Mouse (Mus musculus): Measurements from ENCODE around the gene Unc80. TPM values are rescaled to one million over a fixed set of nuclear protein-coding genes. Genes with fewer than 3 reads are reported as not detected.

The Unc80 gene
- polyA plus RNA-seq, 1 experiment from 2014 or later: 0.18 TPM

- ATAC-seq (replicated peaks; ENCODE audit: low FRiP score): no peak
- H3K9ac ChIP-seq (ENCODE audit: low read depth, low read length): no peak overlapping the region
- no peak overlapping the region for H3K27ac ChIP-seq (ENCODE audit: low read depth, low read length)
- no peaks in the 10 kb centered on the region for H3K4me1 ChIP-seq (replicated peaks; ENCODE audit: control insufficient read depth, insufficient read depth, low read length)
- H3K9me3 ChIP-seq (ENCODE audit: control insufficient read depth, low read length): no peaks in the 10 kb centered on the region
- no peak for DNase-seq (ENCODE audit: low spot score)
- no peaks in the 10 kb centered on the region for H3K36me3 ChIP-seq (ENCODE audit: control insufficient read depth, insufficient read depth, low read length)
- no peaks in the 10 kb centered on the region for H3K27me3 ChIP-seq (replicated peaks; ENCODE audit: control insufficient read depth, insufficient read depth, low read length)
- WGBS: 64% methylated on average over 4 of the region's 4 CpGs
- H3K4me2 ChIP-seq: no peak overlapping the region
- H3K4me3 ChIP-seq (ENCODE audit: low read depth, low read length): no peak overlapping the region
Measured at GRCm38 (mm10) chr1:66655119-66655746, 187.1 kb downstream of the Unc80 start.

- no peak overlapping the region for H3K4me3 ChIP-seq (ENCODE audit: low read depth, low read length)
- DNase-seq (ENCODE audit: low spot score): no peak
- no peak overlapping the region for H3K4me2 ChIP-seq
- H3K27ac ChIP-seq (ENCODE audit: low read depth, low read length): no peak overlapping the region
- no peaks in the 10 kb centered on the region for H3K4me1 ChIP-seq (replicated peaks; ENCODE audit: control insufficient read depth, insufficient read depth, low read length)
- no peaks in the 10 kb centered on the region for H3K27me3 ChIP-seq (replicated peaks; ENCODE audit: control insufficient read depth, insufficient read depth, low read length)
- no peaks in the 10 kb centered on the region for H3K9me3 ChIP-seq (ENCODE audit: control insufficient read depth, low read length)
- no peaks in the 10 kb centered on the region for H3K36me3 ChIP-seq (ENCODE audit: control insufficient read depth, insufficient read depth, low read length)
- no peak for ATAC-seq (replicated peaks; ENCODE audit: low FRiP score)
- no peak overlapping the region for H3K9ac ChIP-seq (ENCODE audit: low read depth, low read length)
Measured at GRCm38 (mm10) chr1:66655747-66656119, 187.6 kb downstream of the Unc80 start.

- 70% methylated on average over 7 of the region's 7 CpGs for WGBS
- H3K9me3 ChIP-seq (ENCODE audit: control insufficient read depth, low read length): no peaks in the 10 kb centered on the region
- no peak overlapping the region for H3K4me3 ChIP-seq (ENCODE audit: low read depth, low read length)
- no peak overlapping the region for H3K4me2 ChIP-seq
- no peaks in the 10 kb centered on the region for H3K4me1 ChIP-seq (replicated peaks; ENCODE audit: control insufficient read depth, insufficient read depth, low read length)
- no peak for DNase-seq (ENCODE audit: low spot score)
- no peak overlapping the region for H3K27ac ChIP-seq (ENCODE audit: low read depth, low read length)
- no peak overlapping the region for H3K9ac ChIP-seq (ENCODE audit: low read depth, low read length)
- H3K27me3 ChIP-seq (replicated peaks; ENCODE audit: control insufficient read depth, insufficient read depth, low read length): no peaks in the 10 kb centered on the region
- H3K36me3 ChIP-seq (ENCODE audit: control insufficient read depth, insufficient read depth, low read length): no peaks in the 10 kb centered on the region
- no peak for ATAC-seq (replicated peaks; ENCODE audit: low FRiP score)
Measured at GRCm38 (mm10) chr1:66671475-66671874, 203.3 kb downstream of the Unc80 start.

GRCm38 (mm10) chr1:66672812-66673211 is 204.6 kb downstream of the Unc80 start:
- Histone ChIP-seq H3K27me3 (replicated peaks; ENCODE audit: control insufficient read depth, insufficient read depth, low read length) (no peaks in the 10 kb centered on the region), H3K4me1 (replicated peaks; ENCODE audit: control insufficient read depth, insufficient read depth, low read length) (no peaks in the 10 kb centered on the region), H3K4me3 (ENCODE audit: low read depth, low read length) (no peak overlapping the region), H3K9me3 (ENCODE audit: control insufficient read depth, low read length) (no peaks in the 10 kb centered on the region), H3K36me3 (ENCODE audit: control insufficient read depth, insufficient read depth, low read length) (no peaks in the 10 kb centered on the region), H3K4me2 (no peak overlapping the region), H3K27ac (ENCODE audit: low read depth, low read length) (no peak overlapping the region), H3K9ac (ENCODE audit: low read depth, low read length) (no peak overlapping the region)
- 75% methylated on average over 7 of the region's 7 CpGs for WGBS
- ATAC-seq (replicated peaks; ENCODE audit: low FRiP score) (no peak), DNase-seq (ENCODE audit: low spot score) (no peak)

- H3K4me1 ChIP-seq (replicated peaks; ENCODE audit: control insufficient read depth, insufficient read depth, low read length): no peaks in the 10 kb centered on the region
- DNase-seq (ENCODE audit: low spot score): no peak
Measured at GRCm38 (mm10) chr1:66677928-66678327, 209.8 kb downstream of the Unc80 start.

GRCm38 (mm10) chr1:66678662-66679061 is 210.5 kb downstream of the Unc80 start:
- no peaks in the 10 kb centered on the region for H3K9me3 ChIP-seq (ENCODE audit: control insufficient read depth, low read length)
- no peak overlapping the region for H3K27ac ChIP-seq (ENCODE audit: low read depth, low read length)
- no peak overlapping the region for H3K4me2 ChIP-seq
- no peaks in the 10 kb centered on the region for H3K4me1 ChIP-seq (replicated peaks; ENCODE audit: control insufficient read depth, insufficient read depth, low read length)
- H3K9ac ChIP-seq (ENCODE audit: low read depth, low read length): no peak overlapping the region
- ATAC-seq (replicated peaks; ENCODE audit: low FRiP score) (no peak), DNase-seq (ENCODE audit: low spot score) (no peak)
- H3K36me3 ChIP-seq (ENCODE audit: control insufficient read depth, insufficient read depth, low read length): no peaks in the 10 kb centered on the region
- WGBS: 47% methylated on average over 2 of the region's 2 CpGs
- no peak overlapping the region for H3K4me3 ChIP-seq (ENCODE audit: low read depth, low read length)
- no peaks in the 10 kb centered on the region for H3K27me3 ChIP-seq (replicated peaks; ENCODE audit: control insufficient read depth, insufficient read depth, low read length)

More at GRCm38 (mm10) chr1:66677928-66678327, 209.8 kb downstream of the Unc80 start:
- no peak overlapping the region for H3K27ac ChIP-seq (ENCODE audit: low read depth, low read length)
- no peaks in the 10 kb centered on the region for H3K36me3 ChIP-seq (ENCODE audit: control insufficient read depth, insufficient read depth, low read length)
- 79% methylated on average over 14 of the region's 14 CpGs for WGBS
- H3K9ac ChIP-seq (ENCODE audit: low read depth, low read length): no peak overlapping the region
- H3K4me3 ChIP-seq (ENCODE audit: low read depth, low read length): no peak overlapping the region
- H3K4me2 ChIP-seq: no peak overlapping the region
- no peaks in the 10 kb centered on the region for H3K27me3 ChIP-seq (replicated peaks; ENCODE audit: control insufficient read depth, insufficient read depth, low read length)
- no peak for ATAC-seq (replicated peaks; ENCODE audit: low FRiP score)
- H3K9me3 ChIP-seq (ENCODE audit: control insufficient read depth, low read length): no peaks in the 10 kb centered on the region

GRCm38 (mm10) chr1:66682974-66683373 is 214.8 kb downstream of the Unc80 start:
- Histone ChIP-seq H3K4me3 (ENCODE audit: low read depth, low read length) (no peak overlapping the region), H3K27ac (ENCODE audit: low read depth, low read length) (no peak overlapping the region), H3K9ac (ENCODE audit: low read depth, low read length) (no peak overlapping the region), H3K9me3 (ENCODE audit: control insufficient read depth, low read length) (no peaks in the 10 kb centered on the region), H3K27me3 (replicated peaks; ENCODE audit: control insufficient read depth, insufficient read depth, low read length) (no peaks in the 10 kb centered on the region), H3K4me2 (no peak overlapping the region), H3K4me1 (replicated peaks; ENCODE audit: control insufficient read depth, insufficient read depth, low read length) (no peaks in the 10 kb centered on the region), H3K36me3 (ENCODE audit: control insufficient read depth, insufficient read depth, low read length) (no peaks in the 10 kb centered on the region)
- 77% methylated on average over 5 of the region's 5 CpGs for WGBS
- DNase-seq (ENCODE audit: low spot score): no peak
- no peak for ATAC-seq (replicated peaks; ENCODE audit: low FRiP score)

- no peak overlapping the region for H3K4me2 ChIP-seq
- 63% methylated on average over 3 of the region's 3 CpGs for WGBS
- no peaks in the 10 kb centered on the region for H3K9me3 ChIP-seq (ENCODE audit: control insufficient read depth, low read length)
- DNase-seq (ENCODE audit: low spot score) (no peak), ATAC-seq (replicated peaks; ENCODE audit: low FRiP score) (no peak)
- H3K4me1 ChIP-seq (replicated peaks; ENCODE audit: control insufficient read depth, insufficient read depth, low read length): no peaks in the 10 kb centered on the region
- no peak overlapping the region for H3K4me3 ChIP-seq (ENCODE audit: low read depth, low read length)
- H3K36me3 ChIP-seq (ENCODE audit: control insufficient read depth, insufficient read depth, low read length): no peaks in the 10 kb centered on the region
- H3K9ac ChIP-seq (ENCODE audit: low read depth, low read length): no peak overlapping the region
- H3K27me3 ChIP-seq (replicated peaks; ENCODE audit: control insufficient read depth, insufficient read depth, low read length): no peaks in the 10 kb centered on the region
- H3K27ac ChIP-seq (ENCODE audit: low read depth, low read length): no peak overlapping the region
Measured at GRCm38 (mm10) chr1:66691772-66692171, 223.6 kb downstream of the Unc80 start.

GRCm38 (mm10) chr1:66692308-66692707 is 224.1 kb downstream of the Unc80 start:
- WGBS: 76% methylated on average over 1 of the region's 1 CpGs
- Histone ChIP-seq H3K36me3 (ENCODE audit: control insufficient read depth, insufficient read depth, low read length) (no peaks in the 10 kb centered on the region), H3K4me2 (no peak overlapping the region), H3K9me3 (ENCODE audit: control insufficient read depth, low read length) (no peaks in the 10 kb centered on the region), H3K4me1 (replicated peaks; ENCODE audit: control insufficient read depth, insufficient read depth, low read length) (no peaks in the 10 kb centered on the region), H3K27me3 (replicated peaks; ENCODE audit: control insufficient read depth, insufficient read depth, low read length) (no peaks in the 10 kb centered on the region), H3K27ac (ENCODE audit: low read depth, low read length) (no peak overlapping the region), H3K9ac (ENCODE audit: low read depth, low read length) (no peak overlapping the region), H3K4me3 (ENCODE audit: low read depth, low read length) (no peak overlapping the region)
- ATAC-seq (replicated peaks; ENCODE audit: low FRiP score): no peak
- no peak for DNase-seq (ENCODE audit: low spot score)

All from liver, embryonic 11.5 days (tissue).